Mouse (Mus musculus) Muller cell, postnatal 12 days (primary cell): ENCODE data around the gene Abcd4.

Source experiments
- DNase-seq: peaks from one replicate; pipeline ENCODE4 v3.0.0-alpha.2; 2015; ENCODE audit errors: inconsistent ontology term

The Abcd4 gene

GRCm38 (mm10) chr12:84571466-84572340 lies 45.5 kb downstream of the Abcd4 start:
- peak; percentile 53 for DNase-seq

- DNase-seq = peak; percentile 45
Measured at GRCm38 (mm10) chr12:84570694-84571415, 46.4 kb downstream of the Abcd4 start.

GRCm38 (mm10) chr12:84569976-84570693 lies 47.1 kb downstream of the Abcd4 start:
- DNase-seq = peak; percentile 59

- DNase-seq = peak; percentile 82
Measured at GRCm38 (mm10) chr12:84569336-84569970, 47.8 kb downstream of the Abcd4 start, which contains the start of gene Vsx2. Gene Vsx2 (plus strand): TSS chr12:84569762.

GRCm38 (mm10) chr12:84567576-84567975 lies 49.6 kb downstream of the Abcd4 start:
- DNase-seq = no peak

GRCm38 (mm10) chr12:84562558-84562957 lies 54.7 kb downstream of the Abcd4 start:
- DNase-seq = no peak

GRCm38 (mm10) chr12:84555218-84555617 lies 62.0 kb downstream of the Abcd4 start:
- no peak for DNase-seq
